Comparison of ENCODE assay signal across 8 mouse cellular contexts in the genomic region with DNA sequence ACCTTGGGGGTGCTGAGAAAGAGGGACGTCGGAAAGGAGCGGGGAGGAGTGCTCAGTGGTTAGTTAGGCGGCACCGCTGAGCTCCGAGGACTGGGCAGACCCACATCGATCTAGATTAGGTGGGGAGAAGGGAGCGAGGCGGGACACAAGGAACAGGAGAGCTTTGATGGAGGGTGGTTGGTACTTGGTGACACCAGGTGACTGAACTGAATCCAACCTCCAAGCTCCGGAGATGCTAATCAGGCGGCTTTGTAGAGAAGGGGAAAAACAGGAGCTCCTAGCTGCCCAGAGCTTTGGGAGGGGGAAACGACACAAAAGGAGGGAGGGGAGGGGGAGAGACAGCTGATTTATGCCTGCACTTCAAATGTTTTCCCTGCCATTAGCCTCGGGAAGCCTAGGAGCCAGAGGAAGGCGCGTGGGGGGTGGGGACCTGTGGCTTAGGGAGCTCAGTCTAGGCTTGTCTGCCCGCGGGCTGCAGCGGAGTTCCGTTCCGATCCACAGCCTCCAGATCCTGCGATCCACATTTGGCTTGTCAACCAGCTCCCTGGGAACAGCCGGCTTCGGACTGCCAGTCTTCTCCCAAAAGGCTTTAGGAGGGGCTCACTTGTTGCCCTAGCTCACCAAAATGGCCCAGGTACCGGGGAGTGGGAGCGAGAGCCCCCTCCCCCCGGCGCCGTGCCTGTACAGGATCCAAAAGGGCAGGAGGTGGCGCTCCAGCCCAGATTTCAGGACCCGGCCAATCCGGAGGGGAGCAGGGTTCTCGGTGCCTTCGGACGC. TPM values are rescaled to one million over a fixed set of nuclear protein-coding genes. Genes with fewer than 3 reads are reported as not detected.
DNase-seq lines count a peak whose midpoint lies in the region; ATAC-seq and TF ChIP-seq lines count a peak whose summit lies in the region.

No protein-coding gene starts in this region.

- no peaks in the 10 kb centered on the region for H3K9me3 ChIP-seq in forebrain, postnatal 0 days (ENCODE audit: low read length)
- no peaks in the 10 kb centered on the region for H3K9me3 ChIP-seq in liver, postnatal 0 days (ENCODE audit: low read length)

- peak; percentile 44 for ATAC-seq in forebrain, postnatal 0 days
- no peak for ATAC-seq in liver, postnatal 0 days
- ATAC-seq in megakaryocyte-erythroid progenitor cell, adult 5-6 weeks (replicated peaks; ENCODE audit: low FRiP score, low TSS enrichment, poor library complexity, severe bottlenecking) = no peak

- H3K4me3 ChIP-seq in cerebellum, adult 2 months (replicated peaks; ENCODE audit: insufficient read depth, low read depth, low read length) = peak overlapping the region; percentile 96
- H3K4me3 ChIP-seq in forebrain, postnatal 0 days (ENCODE audit: low read depth, low read length) = peak overlapping the region; percentile 45
- H3K4me3 ChIP-seq in liver, postnatal 0 days (ENCODE audit: low read depth, low read length) = peak overlapping the region; percentile 13

- under 1% methylated on average over 34 of the region's 34 CpGs for WGBS in cerebellum, adult 2 months
- 2% methylated on average over 34 of the region's 34 CpGs for WGBS in forebrain, postnatal 0 days
- 4% methylated on average over 34 of the region's 34 CpGs for WGBS in liver, postnatal 0 days (ENCODE audit: insufficient replicate concordance)

- H3K9ac ChIP-seq in forebrain, postnatal 0 days = peak overlapping the region; percentile 58
- H3K9ac ChIP-seq in liver, postnatal 0 days (replicated peaks) = no peak overlapping the region

- H3K4me1 ChIP-seq in cerebellum, adult 2 months (ENCODE audit: control insufficient read depth, insufficient read depth, low read length) = peaks cover 41% of the 10 kb centered on the region
- 0 out of 2 replicates have a peak, but pooled peaks cover 19% of the 10 kb centered on the region for H3K4me1 ChIP-seq in forebrain, postnatal 0 days (ENCODE audit: insufficient read depth)
- H3K4me1 ChIP-seq in liver, postnatal 0 days (ENCODE audit: insufficient read depth) = peaks cover 14% of the 10 kb centered on the region

- peak; percentile 95 for DNase-seq in heart, adult 11 months
- no peak for DNase-seq in heart, adult 8-10 months (ENCODE audit: low spot score)
- DNase-seq in cerebellum, adult 2 months = peak; percentile 82 to 88
- DNase-seq in forebrain, postnatal 0 days = peak; percentile 80
- peak; percentile 42 for DNase-seq in kidney, adult 9 months
- no peak for DNase-seq in liver, postnatal 0 days
- DNase-seq in right cerebral cortex, postnatal 10 days (ENCODE audit: low spot score in 2 of 2) = peak; percentile 66 to 73

- H3K27me3 ChIP-seq in cerebellum, adult 2 months (ENCODE audit: control insufficient read depth, insufficient read depth, low read length) = no peaks in the 10 kb centered on the region
- H3K27me3 ChIP-seq in forebrain, postnatal 0 days (ENCODE audit: insufficient read depth, low read length) = peaks cover 23% of the 10 kb centered on the region
- H3K27me3 ChIP-seq in liver, postnatal 0 days (ENCODE audit: insufficient read depth, low read length) = peaks cover 57% of the 10 kb centered on the region

- peak; percentile 43; the same call in 1 of the 2 replicates for TF ChIP-seq CTCF in cerebellum, adult 2 months (IDR thresholded peaks at IDR 0.05; ENCODE audit: borderline replicate concordance, insufficient read depth, low read depth, low read length)
- peak; percentile 68 for TF ChIP-seq CTCF in forebrain, postnatal 0 days (IDR thresholded peaks at IDR 0.05; ENCODE audit: low read depth)
- TF ChIP-seq CTCF in liver, postnatal 0 days (IDR thresholded peaks at IDR 0.05; ENCODE audit: low read depth) = peak; percentile 31; the same call in 1 of the 2 replicates

- H3K4me2 ChIP-seq in forebrain, postnatal 0 days (ENCODE audit: low read depth) = peak overlapping the region; percentile 92
- H3K4me2 ChIP-seq in liver, postnatal 0 days (ENCODE audit: low read depth, low read length) = peak overlapping the region; percentile 53

- TF ChIP-seq EP300 in liver, postnatal 0 days (IDR thresholded peaks at IDR 0.05; ENCODE audit: low read depth) = no peak

- peak overlapping the region; percentile 95 for H3K27ac ChIP-seq in cerebellum, adult 2 months (ENCODE audit: insufficient read depth, low read length)
- H3K27ac ChIP-seq in forebrain, postnatal 0 days (ENCODE audit: low read depth, low read length) = no peak overlapping the region
- H3K27ac ChIP-seq in liver, postnatal 0 days (ENCODE audit: low read depth) = no peak overlapping the region

- TF ChIP-seq POLR2A in cerebellum, adult 2 months (IDR thresholded peaks at IDR 0.05; ENCODE audit: borderline replicate concordance, insufficient read depth, low read length) = 0 out of 2 replicates have a peak, but pooled peaks have one; percentile 18

- no peaks in the 10 kb centered on the region for H3K36me3 ChIP-seq in forebrain, postnatal 0 days (ENCODE audit: insufficient read depth)
- H3K36me3 ChIP-seq in liver, postnatal 0 days (replicated peaks; ENCODE audit: insufficient read depth, low read length) = no peaks in the 10 kb centered on the region

RNA-seq across cellular contexts. Expression of gene Unc5b, which starts 4.7 kb away (rescaled TPM):
- total RNA-seq in heart, adult 8-10 months (2022) = 10 to 100 TPM in 3 of 4 experiments, 1 to 10 TPM in 1; 9.6 to 14.5 (median 12.0) TPM
- 44.4 and 44.8 TPM in 2 replicates for polyA plus RNA-seq in cerebellum, adult 2 months (2012; rRNA removed)
- 8.5 and 15.9 TPM in 2 replicates for total RNA-seq in forebrain, postnatal 0 days (2014; rRNA removed)
- 1.1 and 1.6 TPM in 2 replicates for polyA plus RNA-seq in forebrain, postnatal 0 days (2015; fragmentation: Nextera tagmentation; extraction: Ambion mirVana)
- 0.39 and 0.40 TPM in 2 replicates for polyA plus RNA-seq in liver, postnatal 0 days (2015; fragmentation: Nextera tagmentation; extraction: Ambion mirVana)
- total RNA-seq in megakaryocyte-erythroid progenitor cell, adult 5-6 weeks (2014; fragmentation: Nextera tagmentation) = not detected in 2 replicates
- total RNA-seq in megakaryocyte-erythroid progenitor cell, adult 5-6 weeks (2017) = not detected in 2 replicates

Comparison
In these comparisons a context has a peak if more than half of its experiments do, and no peak if none do; other contexts are left out.
1. DNase-seq: peak in heart, adult 11 months (single experiment), cerebellum, adult 2 months (2 of 2), forebrain, postnatal 0 days (single experiment), kidney, adult 9 months (single experiment) and right cerebral cortex, postnatal 10 days (2 of 2); none in heart, adult 8-10 months (single experiment) and liver, postnatal 0 days (single experiment).
2. H3K4me3 ChIP-seq: peak in every context shown above with its lines; median percentile 96 in cerebellum, adult 2 months; 45 in forebrain, postnatal 0 days; 13 in liver, postnatal 0 days.
3. Peak in every context shown above with its lines, with median percentiles within 50 percentile points of each other: CTCF ChIP-seq.